Mouse (Mus musculus): ENCODE data around the gene Met. TPM values are rescaled to one million over a fixed set of nuclear protein-coding genes. Genes with fewer than 3 reads are reported as not detected.

Gene Met
- total and polyA plus RNA-seq, 3 experiments: 0.13 to 0.53 (median 0.26) TPM

GRCm38 (mm10) chr6:17561347-17561746 is 97.7 kb downstream of the Met start:
- no peaks in the 10 kb centered on the region for H3K9me3 ChIP-seq (replicated peaks; ENCODE audit: low read length)
- dilution Hi-C loops (cut with MboI; ENCODE audit: extremely low pct_ligation_motif_present, extremely low pct_unique_long_range_greater_than_20kb, low sequenced_read_pairs) (no loop called here), in situ Hi-C loops (cut with MboI; ENCODE audit: low pct_ligation_motif_present, low pct_unique_long_range_greater_than_20kb, low sequenced_read_pairs) (no loop called here)
- H3K4me3 ChIP-seq (replicated peaks in 1 of 3; ENCODE audit: low read depth in 2 of 3, low read length in 2 of 3, poor library complexity in 1 of 3): no peak overlapping the region
- TF ChIP-seq TCF12 (IDR thresholded peaks at IDR 0.05; ENCODE audit: low read depth, low read length): no peak
- TF ChIP-seq EP300 (IDR thresholded peaks at IDR 0.05; ENCODE audit: low read length): no peak
- no peak for TF ChIP-seq ZMIZ1 (IDR thresholded peaks at IDR 0.05; ENCODE audit: low read depth, low read length)
- TF ChIP-seq PAX5 (IDR thresholded peaks at IDR 0.05; ENCODE audit: low read length): no peak
- TF ChIP-seq JUN (IDR thresholded peaks at IDR 0.05; ENCODE audit: insufficient read depth, low read depth, low read length): no peak
- TF ChIP-seq NELFE (IDR thresholded peaks at IDR 0.05; ENCODE audit: low read depth, low read length): no peak
- no peak for TF ChIP-seq TBP (conservative IDR thresholded peaks at IDR 0.05; ENCODE audit: low read depth, low read length)
- no peak for TF ChIP-seq JUND (conservative IDR thresholded peaks at IDR 0.05; ENCODE audit: low read depth, low read length)
- TF ChIP-seq SIN3A (IDR thresholded peaks at IDR 0.05; ENCODE audit: low read length): no peak
- TF ChIP-seq POLR2AphosphoS2 (IDR thresholded peaks at IDR 0.05; ENCODE audit: low read depth, low read length): no peak
- TF ChIP-seq ZNF384 (IDR thresholded peaks at IDR 0.05; ENCODE audit: low read depth, low read length): no peak
- no peak for TF ChIP-seq RCOR1 (conservative IDR thresholded peaks at IDR 0.05; ENCODE audit: low read depth, low read length)
- TF ChIP-seq USF2 (conservative IDR thresholded peaks at IDR 0.05; ENCODE audit: low read depth, low read length): no peak
- TF ChIP-seq ZKSCAN1 (IDR thresholded peaks at IDR 0.05; ENCODE audit: borderline replicate concordance, low read depth, low read length): no peak
- no peak for TF ChIP-seq SMC3 (IDR thresholded peaks at IDR 0.05; ENCODE audit: low read depth, low read length)
- no peak for TF ChIP-seq KAT2A (IDR thresholded peaks at IDR 0.05; ENCODE audit: insufficient replicate concordance, low read length)
- TF ChIP-seq CHD1 (IDR thresholded peaks at IDR 0.05; ENCODE audit: low read depth, low read length): no peak
- no peak overlapping the region for H3K4me2 ChIP-seq (ENCODE audit: insufficient read depth, low read depth, poor library complexity, severe bottlenecking)
- H3K27me3 ChIP-seq (replicated peaks): no peaks in the 10 kb centered on the region
- H3K27ac ChIP-seq (ENCODE audit: insufficient read depth, low read depth): no peak overlapping the region
- H3K79me2 ChIP-seq (replicated peaks; ENCODE audit: control insufficient read depth, extremely low read depth, insufficient read depth, poor library complexity, severe bottlenecking): no peaks in the 10 kb centered on the region
- peaks cover 0 to 4% of the 10 kb centered on the region in 2 experiments; a peak in 1 of 4 replicates for H3K4me1 ChIP-seq (ENCODE audit: control insufficient read depth in 1 of 2, insufficient read depth in 2 of 2)
- no peak for DNase-seq (ENCODE audit: extremely low read depth)
- no peaks in the 10 kb centered on the region for H3K36me3 ChIP-seq (replicated peaks in 1 of 2; ENCODE audit: control insufficient read depth in 1 of 2, insufficient read depth in 1 of 2, low read length in 1 of 2)
- H3K9ac ChIP-seq (ENCODE audit: insufficient read depth, low read depth): no peak overlapping the region

GRCm38 (mm10) chr6:17561886-17562285 is 98.3 kb downstream of the Met start:
- TF ChIP-seq SMC3 (IDR thresholded peaks at IDR 0.05; ENCODE audit: low read depth, low read length) (no peak), MAZ (IDR thresholded peaks at IDR 0.05; ENCODE audit: low read depth, low read length) (no peak), CHD1 (IDR thresholded peaks at IDR 0.05; ENCODE audit: low read depth, low read length) (no peak), E2F4 (IDR thresholded peaks at IDR 0.05; ENCODE audit: insufficient replicate concordance, low read depth, low read length) (no peak), JUND (conservative IDR thresholded peaks at IDR 0.05; ENCODE audit: low read depth, low read length) (no peak), RCOR1 (conservative IDR thresholded peaks at IDR 0.05; ENCODE audit: low read depth, low read length) (no peak), TCF12 (IDR thresholded peaks at IDR 0.05; ENCODE audit: low read depth, low read length) (no peak)
- H3K36me3 ChIP-seq (replicated peaks in 1 of 2; ENCODE audit: control insufficient read depth in 1 of 2, insufficient read depth in 1 of 2, low read length in 1 of 2): no peaks in the 10 kb centered on the region
- no peak overlapping the region for H3K4me2 ChIP-seq (ENCODE audit: insufficient read depth, low read depth, poor library complexity, severe bottlenecking)
- no peak overlapping the region for H3K4me3 ChIP-seq (replicated peaks in 1 of 3; ENCODE audit: low read depth in 2 of 3, low read length in 2 of 3, poor library complexity in 1 of 3)
- H3K9ac ChIP-seq (ENCODE audit: insufficient read depth, low read depth): no peak overlapping the region
- H3K27ac ChIP-seq (ENCODE audit: insufficient read depth, low read depth): no peak overlapping the region
- in situ Hi-C loops (cut with MboI; ENCODE audit: low pct_ligation_motif_present, low pct_unique_long_range_greater_than_20kb, low sequenced_read_pairs) (no loop called here), dilution Hi-C loops (cut with MboI; ENCODE audit: extremely low pct_ligation_motif_present, extremely low pct_unique_long_range_greater_than_20kb, low sequenced_read_pairs) (no loop called here)
- H3K9me3 ChIP-seq (replicated peaks; ENCODE audit: low read length): no peaks in the 10 kb centered on the region
- peaks cover 2 to 5% of the 10 kb centered on the region in 2 experiments; a peak in 2 of 4 replicates for H3K4me1 ChIP-seq (ENCODE audit: control insufficient read depth in 1 of 2, insufficient read depth in 2 of 2)
- no peak for DNase-seq (ENCODE audit: extremely low read depth)
- H3K79me2 ChIP-seq (replicated peaks; ENCODE audit: control insufficient read depth, extremely low read depth, insufficient read depth, poor library complexity, severe bottlenecking): no peaks in the 10 kb centered on the region
- no peaks in the 10 kb centered on the region for H3K27me3 ChIP-seq (replicated peaks)
